Mouse (Mus musculus): Measurements from ENCODE around the gene Acat2. TPM values are rescaled to one million over a fixed set of nuclear protein-coding genes. Genes with fewer than 3 reads are reported as not detected.
"Not testable (repeated sequence)": the region's sequence is repeated elsewhere in the genome, so short reads cannot be mapped to it uniquely, and the experiment has no call there.

The Acat2 gene
- polyA plus RNA-seq, 1 experiment = not detected

GRCm38 (mm10) chr17:12978546-12978945 lies 18.0 kb upstream of the Acat2 start:
- TF ChIP-seq CTCF (IDR thresholded peaks at IDR 0.05; ENCODE audit: insufficient read depth, low read depth, low read length) (no peak), POLR2A (IDR thresholded peaks at IDR 0.05; ENCODE audit: insufficient read depth, low read depth, low read length) (no peak)
- Histone ChIP-seq H3K4me1 (ENCODE audit: control insufficient read depth, insufficient read depth, low read length) (no peaks in the 10 kb centered on the region), H3K27ac (ENCODE audit: insufficient read depth, low read depth, low read length) (no peak overlapping the region), H3K4me3 (ENCODE audit: insufficient read depth, low read depth, low read length) (no peak overlapping the region)
- WGBS = 100% methylated on average over 1 of the region's 1 CpGs

GRCm38 (mm10) chr17:12973851-12974250 lies 13.3 kb upstream of the Acat2 start:
- no peaks in the 10 kb centered on the region; the same call in 1 of the 2 replicates for H3K4me1 ChIP-seq (ENCODE audit: control insufficient read depth, insufficient read depth, low read length)
- 70% methylated on average over 2 of the region's 2 CpGs for WGBS
- TF ChIP-seq CTCF (IDR thresholded peaks at IDR 0.05; ENCODE audit: insufficient read depth, low read depth, low read length) (no peak), POLR2A (IDR thresholded peaks at IDR 0.05; ENCODE audit: insufficient read depth, low read depth, low read length) (no peak)
- H3K27ac ChIP-seq (ENCODE audit: insufficient read depth, low read depth, low read length) = no peak overlapping the region
- no peak overlapping the region for H3K4me3 ChIP-seq (ENCODE audit: insufficient read depth, low read depth, low read length)

- WGBS = 86% methylated on average over 2 of the region's 2 CpGs
- Histone ChIP-seq H3K4me1 (ENCODE audit: control insufficient read depth, insufficient read depth, low read length) (no peaks in the 10 kb centered on the region; the same call in 1 of the 2 replicates), H3K27ac (ENCODE audit: insufficient read depth, low read depth, low read length) (no peak overlapping the region), H3K4me3 (ENCODE audit: insufficient read depth, low read depth, low read length) (no peak overlapping the region)
- TF ChIP-seq POLR2A (IDR thresholded peaks at IDR 0.05; ENCODE audit: insufficient read depth, low read depth, low read length) (no peak), CTCF (IDR thresholded peaks at IDR 0.05; ENCODE audit: insufficient read depth, low read depth, low read length) (no peak)
Observed at GRCm38 (mm10) chr17:12967173-12967572, 6.6 kb upstream of the Acat2 start.

GRCm38 (mm10) chr17:12963476-12963875 lies 2.9 kb upstream of the Acat2 start:
- peaks cover 3% of the 10 kb centered on the region; the same call in 1 of the 2 replicates for H3K4me1 ChIP-seq (ENCODE audit: control insufficient read depth, insufficient read depth, low read length)
- no peak overlapping the region for H3K27ac ChIP-seq (ENCODE audit: insufficient read depth, low read depth, low read length)
- WGBS = 83% methylated on average over 3 of the region's 3 CpGs
- no peak overlapping the region for H3K4me3 ChIP-seq (ENCODE audit: insufficient read depth, low read depth, low read length)
- TF ChIP-seq CTCF (IDR thresholded peaks at IDR 0.05; ENCODE audit: insufficient read depth, low read depth, low read length) (no peak), POLR2A (IDR thresholded peaks at IDR 0.05; ENCODE audit: insufficient read depth, low read depth, low read length) (no peak)

GRCm38 (mm10) chr17:12959377-12959776 lies 1.2 kb downstream of the Acat2 start:
- not testable (repeated sequence) for H3K27ac ChIP-seq (ENCODE audit: insufficient read depth, low read depth, low read length); H3K4me3 ChIP-seq (ENCODE audit: insufficient read depth, low read depth, low read length); H3K4me1 ChIP-seq (ENCODE audit: control insufficient read depth, insufficient read depth, low read length)
- WGBS = 3% methylated on average over 2 of the region's 2 CpGs

GRCm38 (mm10) chr17:12956664-12957063 lies 3.9 kb downstream of the Acat2 start:
- Histone ChIP-seq H3K4me1 (ENCODE audit: control insufficient read depth, insufficient read depth, low read length) (peaks cover 3% of the 10 kb centered on the region; the same call in 1 of the 2 replicates), H3K4me3 (ENCODE audit: insufficient read depth, low read depth, low read length) (no peak overlapping the region), H3K27ac (ENCODE audit: insufficient read depth, low read depth, low read length) (no peak overlapping the region)
- TF ChIP-seq POLR2A (IDR thresholded peaks at IDR 0.05; ENCODE audit: insufficient read depth, low read depth, low read length) = no peak
- no peak for TF ChIP-seq CTCF (IDR thresholded peaks at IDR 0.05; ENCODE audit: insufficient read depth, low read depth, low read length)
- WGBS = 84% methylated on average over 8 of the region's 8 CpGs

- H3K4me1 ChIP-seq (ENCODE audit: control insufficient read depth, insufficient read depth, low read length) = no peaks in the 10 kb centered on the region
- 94% methylated on average over 5 of the region's 5 CpGs for WGBS
- no peak for TF ChIP-seq CTCF (IDR thresholded peaks at IDR 0.05; ENCODE audit: insufficient read depth, low read depth, low read length)
- no peak for TF ChIP-seq POLR2A (IDR thresholded peaks at IDR 0.05; ENCODE audit: insufficient read depth, low read depth, low read length)
- H3K27ac ChIP-seq (ENCODE audit: insufficient read depth, low read depth, low read length) = no peak overlapping the region
- no peak overlapping the region for H3K4me3 ChIP-seq (ENCODE audit: insufficient read depth, low read depth, low read length)
Observed at GRCm38 (mm10) chr17:12949669-12950068, 10.9 kb downstream of the Acat2 start.

- Histone ChIP-seq H3K4me1 (ENCODE audit: control insufficient read depth, insufficient read depth, low read length) (peaks cover 4% of the 10 kb centered on the region), H3K4me3 (ENCODE audit: insufficient read depth, low read depth, low read length) (no peak overlapping the region), H3K27ac (ENCODE audit: insufficient read depth, low read depth, low read length) (no peak overlapping the region)
- 93% methylated on average over 6 of the region's 6 CpGs for WGBS
- TF ChIP-seq POLR2A (IDR thresholded peaks at IDR 0.05; ENCODE audit: insufficient read depth, low read depth, low read length) (no peak), CTCF (IDR thresholded peaks at IDR 0.05; ENCODE audit: insufficient read depth, low read depth, low read length) (no peak)
Observed at GRCm38 (mm10) chr17:12942459-12943162, 17.9 kb downstream of the Acat2 start.

GRCm38 (mm10) chr17:12941543-12942260 lies 18.8 kb downstream of the Acat2 start:
- peaks cover 4% of the 10 kb centered on the region for H3K4me1 ChIP-seq (ENCODE audit: control insufficient read depth, insufficient read depth, low read length)
- H3K4me3 ChIP-seq (ENCODE audit: insufficient read depth, low read depth, low read length) = no peak overlapping the region
- TF ChIP-seq POLR2A (IDR thresholded peaks at IDR 0.05; ENCODE audit: insufficient read depth, low read depth, low read length) = no peak
- no peak for TF ChIP-seq CTCF (IDR thresholded peaks at IDR 0.05; ENCODE audit: insufficient read depth, low read depth, low read length)
- WGBS = 66% methylated on average over 8 of the region's 8 CpGs
- H3K27ac ChIP-seq (ENCODE audit: insufficient read depth, low read depth, low read length) = no peak overlapping the region
